Mouse (Mus musculus) MEL (cell line): ENCODE results near the gene Nkx2-3. TPM values are rescaled to one million over a fixed set of nuclear protein-coding genes. Genes with fewer than 3 reads are reported as not detected.

ENCODE experiments used
- DNase-seq: peaks from one replicate; pipeline ENCODE4 v3.0.0; 2011; ENCODE audit warnings: low read depth, low spot score
- H3K27ac ChIP-seq: 2 replicates; pipeline ENCODE4 v1.5.1; 2012; ENCODE audit warnings: low read depth, mild to moderate bottlenecking, control low read depth, low read length, moderate library complexity; ENCODE audit not compliant: control insufficient read depth
- H3K27me3 ChIP-seq, 2 experiments: fragments of 150-350 bp in 1 of 2; sonication (generic) in 1 of 2; 2 replicates each; pipeline ENCODE4 v1.6.1; 2012; ENCODE audit warnings: low read length in 2 of 2, mild to moderate bottlenecking in 2 of 2, improper control_type of control experiment in 1 of 2, moderate library complexity in 1 of 2; ENCODE audit not compliant: insufficient read depth in 2 of 2, control insufficient read depth in 1 of 2
- H3K36me3 ChIP-seq, 2 experiments: 2 replicates each; pipeline ENCODE4 v1.6.1; 2012 to 2014; ENCODE audit warnings: low read length in 2 of 2, improper control_type of control experiment in 1 of 2, inconsistent platforms in 1 of 2, mild to moderate bottlenecking in 1 of 2; ENCODE audit not compliant: insufficient read depth in 2 of 2, control insufficient read depth in 1 of 2
- H3K4me1 ChIP-seq, 2 experiments: fragments of 150-350 bp in 1 of 2; sonication (generic) in 1 of 2; 2 replicates each; pipeline ENCODE4 v1.6.1; 2012; ENCODE audit warnings: low read length in 2 of 2, improper control_type of control experiment in 1 of 2, mild to moderate bottlenecking in 1 of 2; ENCODE audit not compliant: insufficient read depth in 2 of 2, control insufficient read depth in 1 of 2
- H3K4me3 ChIP-seq, 2 experiments: fragments of 150-350 bp in 1 of 2; sonication (generic) in 1 of 2; 2 replicates each; pipeline ENCODE4 v1.5.1; 2012; ENCODE audit warnings: low read depth in 2 of 2, low read length in 2 of 2, mild to moderate bottlenecking in 2 of 2, moderate library complexity in 2 of 2, control low read depth in 1 of 2, improper control_type of control experiment in 1 of 2; ENCODE audit not compliant: control insufficient read depth in 1 of 2, insufficient read depth in 1 of 2
- H3K79me2 ChIP-seq: 2 replicates; pipeline ENCODE4 v1.6.1; 2012; ENCODE audit warnings: mild to moderate bottlenecking, low read length, moderate library complexity; ENCODE audit not compliant: control insufficient read depth, poor library complexity, insufficient read depth
- H3K9ac ChIP-seq: 2 replicates; pipeline ENCODE4 v1.6.1; 2012; ENCODE audit warnings: low read depth, mild to moderate bottlenecking, control low read depth, low read length, moderate library complexity; ENCODE audit not compliant: control insufficient read depth, poor library complexity, severe bottlenecking
- H3K9me3 ChIP-seq: fragments of 150-350 bp; sonication (generic); replicated peaks from 2 replicates; pipeline ENCODE4 v1.6.1; 2012; ENCODE audit warnings: mild to moderate bottlenecking, low read length, improper control_type of control experiment, moderate library complexity; ENCODE audit not compliant: insufficient read depth
- BHLHE40 ChIP-seq: IDR thresholded peaks from 2 replicates; pipeline ENCODE4 v1.6.1; 2012; ENCODE audit warnings: low read depth, mild to moderate bottlenecking, inconsistent platforms, low read length, improper control_type of control experiment, borderline replicate concordance
- CTCF ChIP-seq, 3 experiments: IDR thresholded peaks in 2 of 3; conservative IDR thresholded peaks in 1 of 3; 2 replicates each; pipeline ENCODE4 v1.5.1; 2011 to 2012; ENCODE audit warnings: low read length in 3 of 3, low read depth in 2 of 3, mild to moderate bottlenecking in 2 of 3, improper control_type of control experiment in 1 of 3, inconsistent platforms in 1 of 3, mixed read lengths in 1 of 3, moderate library complexity in 1 of 3; ENCODE audit not compliant: control insufficient read depth in 1 of 3, insufficient read depth in 1 of 3, poor library complexity in 1 of 3, severe bottlenecking in 1 of 3
- EP300 ChIP-seq, 2 experiments: IDR thresholded peaks; 2 replicates each; pipeline ENCODE4 v1.6.1; 2011; ENCODE audit warnings: improper control_type of control experiment in 2 of 2, low read length in 2 of 2, low read depth in 1 of 2, mild to moderate bottlenecking in 1 of 2
- HCFC1 ChIP-seq: IDR thresholded peaks from 2 replicates; pipeline ENCODE4 v1.6.1; 2012; ENCODE audit warnings: low read depth, mild to moderate bottlenecking, inconsistent platforms, low read length, improper control_type of control experiment, moderate library complexity
- MAFK ChIP-seq: IDR thresholded peaks from 2 replicates; pipeline ENCODE4 v1.6.1; 2011; ENCODE audit warnings: low read depth, mild to moderate bottlenecking, low read length, improper control_type of control experiment, borderline replicate concordance
- MAX ChIP-seq: IDR thresholded peaks from 2 replicates; pipeline ENCODE4 v1.6.1; 2011; ENCODE audit warnings: low read length, improper control_type of control experiment
- MAZ ChIP-seq: IDR thresholded peaks from 2 replicates; pipeline ENCODE4 v1.6.1; 2012; ENCODE audit warnings: low read depth, mild to moderate bottlenecking, inconsistent platforms, low read length, improper control_type of control experiment
- MXI1 ChIP-seq: IDR thresholded peaks from 2 replicates; pipeline ENCODE4 v1.6.1; 2011; ENCODE audit warnings: mild to moderate bottlenecking, low read depth, low read length, improper control_type of control experiment
- MYC ChIP-seq: IDR thresholded peaks from 2 replicates; pipeline ENCODE4 v1.6.1; 2011; ENCODE audit warnings: low read depth, mild to moderate bottlenecking, low read length, improper control_type of control experiment, moderate library complexity
- NELFE ChIP-seq: IDR thresholded peaks from 2 replicates; pipeline ENCODE4 v1.6.1; 2011; ENCODE audit warnings: low read depth, low read length, improper control_type of control experiment
- POLR2AphosphoS2 ChIP-seq: IDR thresholded peaks from 2 replicates; pipeline ENCODE4 v1.6.1; 2011; ENCODE audit warnings: low read length, improper control_type of control experiment
- RAD21 ChIP-seq: IDR thresholded peaks from 2 replicates; pipeline ENCODE4 v1.6.1; 2011; ENCODE audit warnings: mild to moderate bottlenecking, low read depth, low read length, improper control_type of control experiment
- SIN3A ChIP-seq: IDR thresholded peaks from 2 replicates; pipeline ENCODE4 v1.6.1; 2012; ENCODE audit warnings: low read length, improper control_type of control experiment, inconsistent platforms
- SMC3 ChIP-seq: IDR thresholded peaks from 2 replicates; pipeline ENCODE4 v1.6.1; 2011; ENCODE audit warnings: low read depth, low read length, improper control_type of control experiment
- TCF12 ChIP-seq: IDR thresholded peaks from 2 replicates; pipeline ENCODE4 v1.6.1; 2014; ENCODE audit warnings: low read depth, mild to moderate bottlenecking, inconsistent platforms, low read length, improper control_type of control experiment, moderate library complexity
- UBTF ChIP-seq: IDR thresholded peaks from 2 replicates; pipeline ENCODE4 v1.6.1; 2012; ENCODE audit warnings: low read depth, mild to moderate bottlenecking, inconsistent platforms, low read length, improper control_type of control experiment, moderate library complexity, borderline replicate concordance; ENCODE audit not compliant: insufficient read depth
- USF1 ChIP-seq: IDR thresholded peaks from 2 replicates; pipeline ENCODE4 v1.6.1; 2014; ENCODE audit warnings: low read depth, mild to moderate bottlenecking, inconsistent platforms, low read length, improper control_type of control experiment, moderate library complexity
- ZC3H11A ChIP-seq: IDR thresholded peaks from 2 replicates; pipeline ENCODE4 v1.6.1; 2012; ENCODE audit warnings: low read depth, mild to moderate bottlenecking, inconsistent platforms, low read length, improper control_type of control experiment
- ZKSCAN1 ChIP-seq: IDR thresholded peaks from 2 replicates; pipeline ENCODE4 v1.6.1; 2012; ENCODE audit warnings: low read depth, mild to moderate bottlenecking, inconsistent platforms, low read length, improper control_type of control experiment, moderate library complexity
- ZMIZ1 ChIP-seq: IDR thresholded peaks from 2 replicates; pipeline ENCODE4 v1.6.1; 2012; ENCODE audit warnings: low read depth, mild to moderate bottlenecking, inconsistent platforms, low read length, improper control_type of control experiment, moderate library complexity
- polyA plus RNA-seq, 2 experiments: library from polyadenylated mRNA; stranded (reverse) in 1 of 2; unstranded in 1 of 2; fragments of >175 nt in 1 of 2; fragments of >200 nt in 1 of 2; gene quantifications; 2 replicates each; pipeline versions ENCODE4 v1.2.1 to v1.2.4; 2012; ENCODE audit warnings: low replicate concordance in 2 of 2, low read depth in 1 of 2; ENCODE audit not compliant: insufficient read length in 2 of 2, insufficient read depth in 1 of 2, missing spikeins in 1 of 2
- total RNA-seq: library from RNA; depleted of rRNA; stranded (reverse); fragments of 300-350 nt; gene quantifications from 2 replicates; pipeline ENCODE4 v1.2.3, GENCODE M21; 2012

The Nkx2-3 gene
- total and polyA plus RNA-seq, 3 experiments, result not detected

- H3K9ac ChIP-seq, result no peak overlapping the region
- no peak overlapping the region for H3K4me3 ChIP-seq
- TF ChIP-seq ZC3H11A, result no peak
- no peak for TF ChIP-seq TCF12
- peak; percentile 50 for TF ChIP-seq USF1
- peaks cover 0 to 2% of the 10 kb centered on the region in 2 experiments; a peak in 1 of 4 replicates for H3K4me1 ChIP-seq
- peaks cover 0 to 2% of the 10 kb centered on the region in 2 experiments; a peak in 1 of 4 replicates for H3K36me3 ChIP-seq
- no peaks in the 10 kb centered on the region for H3K9me3 ChIP-seq
- no peak overlapping the region for H3K27ac ChIP-seq
- no peak for DNase-seq
- H3K27me3 ChIP-seq, result peaks cover 0 to 6% of the 10 kb centered on the region in 2 experiments; a peak in 3 of 4 replicates
- H3K79me2 ChIP-seq, result no peaks in the 10 kb centered on the region
Measured at GRCm38 (mm10) chr19:43626160-43626559, 14.0 kb downstream of the Nkx2-3 start.

- H3K27ac ChIP-seq, result no peak overlapping the region
- H3K27me3 ChIP-seq, result peaks cover 0 to 3% of the 10 kb centered on the region in 2 experiments; a peak in 3 of 4 replicates
- H3K4me1 ChIP-seq, result peaks cover 0 to 7% of the 10 kb centered on the region in 2 experiments; a peak in 1 of 4 replicates
- H3K79me2 ChIP-seq, result no peaks in the 10 kb centered on the region
- H3K9me3 ChIP-seq, result no peaks in the 10 kb centered on the region
- peak; percentile 68 for DNase-seq
- H3K4me3 ChIP-seq, result no peak overlapping the region
- H3K9ac ChIP-seq, result no peak overlapping the region
- TF ChIP-seq EP300 (IDR thresholded peaks at IDR 0.05; ENCODE audit: low read depth in 1 of 2, low read length in 2 of 2), result no peak
- no peak for TF ChIP-seq UBTF
- TF ChIP-seq HCFC1, result no peak
- peak; percentile 56 for TF ChIP-seq SMC3
- TF ChIP-seq CTCF (IDR thresholded peaks at IDR 0.05 in 2 of 3, conservative IDR thresholded peaks at IDR 0.05 in 1 of 3; ENCODE audit: control insufficient read depth in 1 of 3, insufficient read depth in 1 of 3, low read depth in 2 of 3, low read length in 3 of 3, poor library complexity in 1 of 3, severe bottlenecking in 1 of 3), result peak; percentile 44 to 82 (median 67)
- no peak for TF ChIP-seq ZKSCAN1
- no peak for TF ChIP-seq POLR2AphosphoS2
- TF ChIP-seq MXI1, result no peak
- no peak for TF ChIP-seq MAFK
- no peak for TF ChIP-seq MAZ
- TF ChIP-seq RAD21, result peak; percentile 46
- no peak for TF ChIP-seq NELFE
- TF ChIP-seq MAX, result no peak
- no peak for TF ChIP-seq ZMIZ1
- TF ChIP-seq MYC, result 0 out of 2 replicates have a peak, but pooled peaks have one; percentile 20
- no peak for TF ChIP-seq BHLHE40
- TF ChIP-seq SIN3A, result no peak
- peak; percentile 19; the same call in 1 of the 2 replicates for TF ChIP-seq ZC3H11A
- H3K36me3 ChIP-seq, result peaks cover 0 to 4% of the 10 kb centered on the region in 2 experiments; a peak in 1 of 4 replicates
Measured at GRCm38 (mm10) chr19:43627345-43627744, 15.2 kb downstream of the Nkx2-3 start.
